Mouse (Mus musculus) T-helper 17 cell (primary cell): ENCODE results near the gene Tdrd9.

Source experiments
- in situ Hi-C, 2 experiments: fragments of 300-600 bp; cut with MboI, MseI; formaldehyde crosslinking; loops; 1 replicate in 1 of 2; 2 replicates in 1 of 2; pipeline ENCODE4 v1.15.1; 2025; ENCODE audit warnings: high pct_unique_total_duplicates in 2 of 2

The Tdrd9 gene

GRCm38 (mm10) chr12:112101045-112101444 lies 129.7 kb downstream of the Tdrd9 start:
- in situ Hi-C loops: no loop called here

DNA sequence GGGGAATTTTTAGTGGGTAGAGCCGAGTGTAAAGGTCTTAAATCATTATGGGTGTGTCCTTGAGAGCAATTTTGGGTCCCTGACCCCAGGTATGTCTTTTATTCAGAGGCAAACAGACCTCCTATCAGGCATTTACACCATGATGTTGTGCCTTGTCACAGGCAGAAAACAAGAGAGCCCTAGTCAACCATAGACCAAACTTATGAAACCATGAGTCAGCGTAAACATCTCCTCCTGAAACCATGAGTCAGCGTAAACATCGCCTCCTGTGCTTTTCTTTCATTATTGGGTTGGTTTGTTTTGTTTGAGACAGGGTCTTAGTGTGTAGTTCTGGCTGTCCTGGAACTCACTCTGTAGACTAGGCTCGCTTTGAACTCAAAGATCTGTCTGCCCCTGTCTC lies 131.8 kb downstream of the Tdrd9 start:
- in situ Hi-C loops: no loop called here

DNA sequence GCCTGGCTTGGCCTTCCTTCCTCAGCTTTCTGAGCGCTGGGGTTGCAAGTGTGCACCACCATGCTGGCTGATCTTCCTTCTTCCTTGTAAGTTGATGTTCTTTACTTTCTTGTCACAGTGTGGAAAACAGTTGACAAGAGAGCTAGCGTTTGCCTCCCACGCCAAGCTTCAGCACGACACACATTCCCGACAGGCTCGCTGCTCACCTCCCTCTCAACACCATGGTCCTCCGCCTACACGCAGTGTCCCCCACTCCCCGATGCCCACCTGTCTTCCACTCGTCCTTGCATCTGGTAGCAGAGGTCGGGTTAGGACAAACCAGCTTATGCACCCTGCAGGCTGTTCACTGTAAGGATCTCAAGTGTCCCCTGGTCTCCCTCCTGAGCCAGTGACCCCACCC lies 133.5 kb downstream of the Tdrd9 start:
- in situ Hi-C loops: no loop called here

- in situ Hi-C loops: no loop called here
Observed at GRCm38 (mm10) chr12:112106541-112106971, 135.2 kb downstream of the Tdrd9 start, which contains the start of gene Aspg. Gene Aspg, plus strand, starts transcription at chr12:112106679.

DNA sequence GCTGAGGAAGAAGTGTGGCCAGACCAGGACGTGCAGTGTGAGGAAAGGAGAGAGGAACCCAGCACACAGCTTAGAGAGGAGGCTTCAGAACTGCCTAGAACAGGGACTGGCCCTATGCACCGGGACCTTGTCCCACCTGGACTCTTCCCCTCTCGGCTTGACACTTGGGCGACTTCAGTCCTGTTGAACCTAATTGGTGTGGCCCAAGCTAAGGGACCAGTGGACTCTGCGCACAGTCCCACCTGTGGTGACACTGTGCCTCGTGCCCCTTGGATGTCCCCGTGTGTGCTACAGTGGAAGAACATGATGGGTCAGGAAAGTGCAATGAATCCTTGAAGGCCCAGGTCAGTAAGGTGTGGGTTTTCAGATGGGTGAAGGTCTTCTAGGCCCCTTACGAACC lies 136.3 kb downstream of the Tdrd9 start:
- in situ Hi-C loops: no loop called here

DNA sequence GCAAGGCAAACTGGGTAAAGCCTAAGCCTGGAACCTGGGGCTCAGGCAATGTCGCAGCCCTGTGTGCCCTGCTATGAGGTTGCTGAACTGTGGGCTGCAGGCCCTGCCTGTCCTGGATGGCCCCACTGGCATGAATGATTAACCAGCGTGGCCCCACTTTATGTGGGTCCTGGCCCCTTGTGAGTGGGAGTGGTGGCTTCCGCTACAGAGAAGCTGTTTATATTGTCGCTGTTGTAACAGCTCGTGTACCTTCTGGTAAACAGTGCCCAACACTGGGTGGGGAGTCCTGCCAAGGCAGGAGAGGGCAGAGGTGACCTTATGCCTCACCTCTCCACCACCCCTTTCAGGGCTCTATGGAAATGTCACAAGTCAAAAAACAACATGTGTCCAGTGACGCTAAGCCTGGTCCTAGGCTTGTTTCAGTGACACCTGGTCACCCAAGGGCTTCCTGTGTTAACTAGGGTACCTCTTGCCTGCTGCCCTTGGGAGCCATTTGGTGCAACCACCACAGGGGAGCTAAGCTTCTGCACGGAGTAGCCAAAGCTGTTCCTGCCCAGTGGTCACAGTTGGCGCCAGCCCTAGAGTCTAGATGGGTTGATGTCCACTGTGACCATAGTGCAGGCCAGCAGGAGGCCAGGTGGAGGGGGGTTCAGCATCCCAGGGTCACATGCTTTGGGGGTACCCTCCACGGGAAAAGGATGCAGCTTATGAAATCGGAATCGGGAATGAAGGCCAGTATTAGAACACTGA lies 137.5 kb downstream of the Tdrd9 start:
- in situ Hi-C loops: no loop called here

DNA sequence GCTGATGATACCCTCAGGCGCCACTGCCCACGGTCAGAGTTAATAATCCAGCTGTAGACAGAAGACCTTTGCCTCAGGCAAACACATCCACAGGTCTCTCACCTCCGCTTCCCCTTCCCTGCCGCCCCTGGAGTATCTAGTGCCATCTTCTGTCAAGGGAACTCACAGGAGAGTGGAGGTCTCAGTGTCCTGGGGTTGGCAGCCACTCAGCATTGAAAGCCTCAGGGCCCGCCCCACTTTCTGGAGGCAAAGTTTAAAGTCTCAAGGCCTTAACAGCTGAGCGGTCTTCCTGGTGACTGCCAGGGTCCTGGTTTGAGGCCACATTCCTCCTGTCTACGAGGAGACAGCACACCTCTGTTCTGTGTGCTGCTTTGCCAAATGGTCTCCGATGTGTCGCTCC lies 138.3 kb downstream of the Tdrd9 start:
- in situ Hi-C loops: no loop called here

DNA sequence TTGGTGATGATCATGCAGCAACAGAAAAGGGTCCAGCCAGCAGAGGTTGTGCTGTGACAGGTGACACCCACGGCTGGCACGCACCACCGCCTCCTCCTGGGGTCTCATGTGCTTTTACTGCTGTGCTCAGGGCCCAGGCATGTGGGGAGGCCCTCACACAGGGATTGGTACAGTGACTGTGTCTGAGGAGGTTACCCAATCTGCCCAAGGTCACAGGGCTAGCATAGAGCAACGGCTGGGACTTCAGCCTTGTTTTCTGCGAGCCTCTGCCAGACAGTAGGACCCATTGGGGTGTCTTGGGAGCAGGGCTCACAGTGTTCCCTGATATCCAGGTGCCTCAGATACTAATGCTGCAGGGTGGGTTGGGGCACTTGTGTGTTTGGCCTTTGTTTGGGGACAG lies 140.0 kb downstream of the Tdrd9 start:
- in situ Hi-C loops: no loop called here

- in situ Hi-C loops: no loop called here
Observed at GRCm38 (mm10) chr12:112112235-112112634, 140.9 kb downstream of the Tdrd9 start.

- in situ Hi-C loops: no loop called here
Observed at GRCm38 (mm10) chr12:112112686-112113396, 141.5 kb downstream of the Tdrd9 start.

DNA sequence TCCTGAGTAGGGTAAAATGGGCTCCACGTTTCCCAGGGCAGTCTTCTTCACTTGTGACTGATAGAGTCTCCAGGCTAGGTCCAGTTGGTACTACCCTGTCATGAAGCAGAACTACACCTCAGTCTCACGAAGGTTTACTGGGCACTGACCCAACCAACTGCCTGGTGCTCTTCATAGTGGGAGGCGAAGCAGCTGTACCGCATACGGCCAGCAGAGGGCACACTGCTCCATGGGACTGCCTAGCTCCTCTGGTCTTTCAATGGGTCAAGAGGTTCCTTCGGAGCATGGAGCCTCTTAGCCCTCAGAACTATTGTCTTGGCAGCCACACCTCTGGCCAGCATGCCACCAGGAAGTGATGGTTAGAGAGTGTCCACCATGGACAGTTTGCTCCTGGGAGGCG lies 142.4 kb downstream of the Tdrd9 start:
- in situ Hi-C loops: no loop called here

DNA sequence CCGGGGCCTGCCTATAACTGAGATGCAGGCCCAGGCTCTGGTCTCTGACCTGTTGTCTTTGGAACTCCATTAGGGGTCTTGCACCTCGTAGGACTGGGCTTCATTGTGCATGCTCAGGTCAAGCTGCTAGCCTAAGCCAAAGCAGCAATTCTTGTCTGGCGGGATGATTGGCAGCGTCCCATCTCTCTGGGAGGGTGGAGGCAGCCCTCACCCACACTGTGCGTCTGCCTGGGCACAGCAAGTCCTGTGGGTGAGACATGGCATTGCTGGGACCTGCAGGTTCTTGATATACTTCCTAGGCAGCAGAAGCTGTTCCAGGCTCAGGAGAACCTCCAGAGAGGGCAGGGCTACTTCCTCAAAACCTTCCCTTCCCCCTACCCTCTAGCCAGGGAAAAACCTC lies 145.6 kb downstream of the Tdrd9 start:
- in situ Hi-C loops: no loop called here

GRCm38 (mm10) chr12:112117649-112118048 lies 146.3 kb downstream of the Tdrd9 start:
- in situ Hi-C loops: no loop called here
